Mouse (Mus musculus) C3H10T1/2 (cell line): ENCODE data around the gene BB287469. TPM values are rescaled to one million over a fixed set of nuclear protein-coding genes. Genes with fewer than 3 reads are reported as not detected.

ENCODE experiments used
- polyA plus RNA-seq, 2 experiments: library from polyadenylated mRNA; unstranded; fragments of >200 nt; fragmentation: generic; extraction: Trizol; gene quantifications; one replicate each; pipeline ENCODE4 v1.2.1; 2012; ENCODE audit warnings: missing spikeins in 2 of 2

The BB287469 gene
- polyA plus RNA-seq, result not detected

DNA sequence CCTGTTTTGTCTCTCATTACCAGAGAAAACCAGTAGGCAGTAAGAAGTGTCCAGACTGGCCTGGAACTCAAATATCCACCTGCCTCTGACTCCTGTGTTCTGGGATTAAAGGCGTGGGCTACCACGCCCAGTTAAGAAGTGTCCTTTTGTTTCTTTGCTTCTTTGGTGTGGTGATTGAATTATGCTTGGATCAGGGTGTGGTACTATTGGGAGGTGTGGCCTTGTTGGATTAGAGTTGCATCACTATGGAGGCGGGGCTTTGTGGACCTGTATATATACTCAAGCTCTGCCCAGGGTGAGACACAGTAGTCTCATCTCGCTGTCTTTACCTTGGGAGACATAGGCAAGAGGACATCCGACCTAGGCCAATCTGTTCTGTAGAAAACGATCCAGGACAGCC is at the start of gene BB287469:
BB287469 (plus strand) TSS at position 301 of the 400 bp plus-strand sequence.

DNA sequence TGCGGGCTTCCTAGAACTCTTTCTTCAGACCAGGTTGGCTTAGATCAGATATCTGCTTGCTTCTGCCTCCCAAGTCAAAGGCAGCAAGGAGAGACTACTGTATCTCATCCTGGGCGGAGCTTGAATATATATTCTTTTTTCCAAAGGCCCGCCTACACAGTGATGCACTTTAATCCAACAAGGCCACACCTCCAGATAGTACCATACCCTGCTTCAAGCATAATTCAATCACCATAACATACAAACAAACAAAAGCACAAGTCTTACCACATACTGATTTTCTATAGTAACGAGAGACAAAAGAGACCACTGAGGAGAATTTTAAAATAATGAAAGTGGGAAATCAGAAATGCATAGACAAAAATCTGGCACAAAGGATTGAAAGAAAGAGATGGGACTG is 40.7 kb upstream of the BB287469 start, which contains the start of gene Gm21319:
Gm21319 (minus strand) TSS at position 101 of the 400 bp plus-strand sequence.

DNA sequence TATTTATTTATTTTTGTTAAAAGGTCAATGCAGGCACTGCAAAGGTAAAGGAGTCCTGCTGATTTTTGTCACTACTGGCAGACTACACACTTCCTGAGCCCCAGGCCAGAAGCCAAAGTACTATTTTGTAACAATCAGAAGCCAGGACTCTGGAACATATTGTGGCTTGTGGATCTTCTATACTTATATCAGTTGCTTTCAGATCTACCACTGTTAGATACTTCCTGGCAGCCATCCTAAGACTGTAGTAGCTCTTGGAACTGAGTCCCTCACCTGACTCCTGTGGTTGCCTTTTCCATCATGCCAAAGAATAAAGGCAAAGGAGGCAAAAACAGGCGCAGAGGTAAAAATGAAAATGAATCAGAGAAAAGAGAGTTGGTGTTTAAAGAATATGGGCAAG is 21.2 kb upstream of the BB287469 start, which contains the start of gene Gm21936:
Gm21936 (plus strand) TSS at position 301 of the 400 bp plus-strand sequence.

DNA sequence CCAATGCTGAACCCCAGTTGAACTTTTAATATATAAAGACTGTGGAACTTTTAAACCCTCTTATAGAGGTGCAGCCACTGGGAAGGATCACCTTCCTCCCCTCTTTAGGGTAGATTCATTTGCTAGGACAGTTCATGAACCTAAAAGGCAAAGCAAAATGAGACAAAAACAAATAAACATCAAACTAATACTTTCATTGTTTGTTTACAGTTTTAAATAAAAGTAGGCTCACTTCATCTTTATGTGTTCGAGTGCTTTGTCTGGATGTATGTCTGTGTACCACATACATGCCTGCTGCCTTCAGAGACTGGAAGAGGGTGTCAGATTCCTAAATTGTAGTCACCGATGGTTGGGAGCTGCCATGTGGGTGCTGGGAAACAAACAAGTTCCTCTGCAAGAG is 25.9 kb downstream of the BB287469 start, which contains the start of gene Gm2001:
Gm2001 (minus strand) TSS at position 101 of the 400 bp plus-strand sequence.

Other genes with a start within 250 kb of the BB287469 start
- gene Oog1, start 213.9 kb upstream of the BB287469 start, polyA plus RNA-seq, result under 1 TPM in 1 of 2 experiments, not detected in 1; 0.02 TPM
- not detected for gene Gm4027, start 197.7 kb upstream of the BB287469 start, polyA plus RNA-seq
- gene Gm16381, start 172.0 kb upstream of the BB287469 start, polyA plus RNA-seq, result not detected
- gene Gm21319, start 40.8 kb upstream of the BB287469 start, polyA plus RNA-seq, result not detected
- not detected for gene Gm21936, start 21.1 kb upstream of the BB287469 start, polyA plus RNA-seq
- gene Gm2001, start 25.8 kb downstream of the BB287469 start, polyA plus RNA-seq, result not detected
- not detected for gene Gm2016, start 57.5 kb downstream of the BB287469 start, polyA plus RNA-seq
- not detected for gene Gm2022, start 78.8 kb downstream of the BB287469 start, polyA plus RNA-seq
- not detected for gene Gm2035, start 103.3 kb downstream of the BB287469 start, polyA plus RNA-seq
- gene Gm2042, start 137.5 kb downstream of the BB287469 start, polyA plus RNA-seq, result under 1 TPM in 1 of 2 experiments, not detected in 1; 0.04 TPM
- gene Gm2075, start 195.3 kb downstream of the BB287469 start, polyA plus RNA-seq, result not detected
- not detected for gene Gm6803, start 202.2 kb downstream of the BB287469 start, polyA plus RNA-seq
- gene Gm2056, start 210.4 kb downstream of the BB287469 start, polyA plus RNA-seq, result not detected